Mouse (Mus musculus) left cerebral cortex, postnatal 4 days (tissue): ENCODE results near the gene Itpr1. TPM values are rescaled to one million over a fixed set of nuclear protein-coding genes. Genes with fewer than 3 reads are reported as not detected.

Source experiments
- DNase-seq: peaks from one replicate; pipeline ENCODE4 v3.0.0-alpha.2; 2022
- intact Hi-C: fragments of 180-260 bp; cut with DNase I; formaldehyde crosslinking; loops from one replicate; pipeline ENCODE4 v1.15.1; 2025
- total RNA-seq, 2 experiments: library from RNA; stranded (reverse); gene quantifications; 2 replicates each; pipeline ENCODE4 v1.2.3; 2021

The Itpr1 gene
- total RNA-seq, 2 experiments from 2014 or later, result 66.3 to 72.4 TPM

DNA sequence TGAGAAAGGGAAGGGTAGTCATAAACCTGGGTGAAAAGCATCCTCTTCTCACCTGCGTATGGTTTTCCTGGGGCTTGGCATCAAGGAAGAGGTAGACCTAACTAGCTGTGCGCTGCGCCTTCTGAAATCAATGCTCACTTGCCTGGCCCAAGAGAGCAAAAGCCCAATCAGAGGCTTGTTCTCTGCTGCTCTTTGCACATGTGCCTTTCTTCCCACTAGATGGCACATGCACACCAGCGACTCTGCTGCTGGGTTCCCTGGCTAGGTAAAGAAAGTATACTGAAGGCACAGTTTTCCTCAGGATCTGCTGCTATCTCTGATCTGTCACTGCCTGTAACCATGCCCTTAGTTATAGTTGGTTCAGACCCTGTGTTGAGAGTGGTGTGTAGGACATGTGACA is 154.5 kb downstream of the Itpr1 start:
- no peak for DNase-seq
- intact Hi-C loops, result no loop called here

GRCm38 (mm10) chr6:108369031-108369430 is 156.1 kb downstream of the Itpr1 start:
- no peak for DNase-seq
- intact Hi-C loops, result no loop called here

GRCm38 (mm10) chr6:108371347-108371893 is 158.5 kb downstream of the Itpr1 start:
- intact Hi-C loops, result no loop called here
- DNase-seq, result no peak

GRCm38 (mm10) chr6:108374019-108374418 is 161.1 kb downstream of the Itpr1 start:
- DNase-seq, result peak; percentile 3
- intact Hi-C loops, result no loop called here

DNA sequence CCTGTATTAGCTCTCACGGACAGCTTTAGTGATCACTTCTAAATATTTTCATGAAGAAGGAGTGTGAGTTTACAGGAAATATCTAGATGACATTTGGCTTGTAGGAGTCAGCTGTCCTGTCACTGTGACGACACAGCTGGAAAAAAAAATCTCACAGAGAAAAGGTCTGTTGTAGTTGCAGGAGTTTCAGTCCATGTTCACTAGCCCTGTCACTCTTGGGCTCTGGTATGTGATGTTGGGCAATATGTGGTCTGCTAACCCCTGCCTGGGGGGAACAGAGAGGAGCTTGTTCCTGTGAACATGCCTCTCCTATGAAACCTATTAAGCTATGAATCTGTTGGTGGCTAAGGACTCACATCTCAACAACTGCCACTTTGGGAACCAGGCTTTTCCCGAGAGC is 166.1 kb downstream of the Itpr1 start:
- intact Hi-C loops, result no loop called here
- DNase-seq, result no peak

DNA sequence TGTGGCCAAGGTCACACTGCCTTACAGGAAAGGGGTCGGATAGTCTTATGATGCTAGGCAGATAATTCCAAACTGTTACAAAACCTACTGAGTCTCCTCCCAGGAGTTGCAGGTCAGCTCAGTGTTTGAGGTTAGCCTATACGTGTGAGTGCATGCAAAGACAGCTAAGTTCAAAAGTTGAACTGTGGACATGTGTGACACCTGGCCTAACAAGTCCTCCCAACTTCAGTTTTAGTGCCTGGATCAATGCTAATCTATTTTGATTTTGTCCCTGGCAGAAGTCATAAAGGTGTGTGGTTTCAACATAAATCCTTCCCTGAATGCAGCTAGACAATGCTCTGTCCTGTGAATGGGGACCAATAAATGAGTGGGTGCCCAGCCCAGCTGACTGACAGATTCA is 167.3 kb downstream of the Itpr1 start:
- DNase-seq, result no peak
- intact Hi-C loops, result no loop called here

DNA sequence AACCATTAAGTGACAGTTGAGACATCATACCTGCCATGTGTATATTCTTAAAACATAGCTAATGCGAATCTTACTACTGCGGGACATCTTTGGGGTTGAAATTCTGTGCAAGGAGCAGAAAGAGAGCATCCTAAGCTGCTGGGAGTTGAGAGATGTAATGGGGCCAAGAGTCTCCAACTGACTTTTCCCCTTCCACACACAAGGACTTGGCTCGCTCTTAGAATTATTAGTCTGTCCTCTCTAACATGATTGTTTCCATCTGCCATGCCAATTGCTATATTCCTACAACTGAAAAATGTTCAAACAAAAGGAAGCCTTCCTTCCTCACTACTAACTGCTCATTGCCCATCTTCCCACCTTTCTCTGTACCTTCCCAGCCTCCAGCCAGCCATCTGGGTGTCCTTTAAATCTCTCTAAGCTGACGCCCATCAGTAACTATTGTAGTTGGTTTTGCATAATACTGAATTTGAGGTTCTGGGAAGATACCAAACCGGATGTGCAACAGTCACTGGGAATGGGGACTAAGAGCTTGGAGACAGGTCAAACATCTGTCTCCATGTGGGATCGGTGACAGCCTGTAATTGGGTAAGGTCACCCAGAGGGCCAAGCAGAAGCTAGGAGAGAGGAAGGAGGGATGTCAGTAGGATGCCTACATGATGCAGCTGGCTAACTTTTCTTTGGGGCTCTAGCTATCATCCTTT is 177.9 kb downstream of the Itpr1 start:
- no peak for DNase-seq
- intact Hi-C loops, result no loop called here

GRCm38 (mm10) chr6:108393131-108393530 is 180.2 kb downstream of the Itpr1 start:
- DNase-seq, result no peak
- intact Hi-C loops, result no loop called here

- DNase-seq, result no peak
- intact Hi-C loops, result no loop called here
Observed at GRCm38 (mm10) chr6:108397956-108398355, 185.1 kb downstream of the Itpr1 start.

DNA sequence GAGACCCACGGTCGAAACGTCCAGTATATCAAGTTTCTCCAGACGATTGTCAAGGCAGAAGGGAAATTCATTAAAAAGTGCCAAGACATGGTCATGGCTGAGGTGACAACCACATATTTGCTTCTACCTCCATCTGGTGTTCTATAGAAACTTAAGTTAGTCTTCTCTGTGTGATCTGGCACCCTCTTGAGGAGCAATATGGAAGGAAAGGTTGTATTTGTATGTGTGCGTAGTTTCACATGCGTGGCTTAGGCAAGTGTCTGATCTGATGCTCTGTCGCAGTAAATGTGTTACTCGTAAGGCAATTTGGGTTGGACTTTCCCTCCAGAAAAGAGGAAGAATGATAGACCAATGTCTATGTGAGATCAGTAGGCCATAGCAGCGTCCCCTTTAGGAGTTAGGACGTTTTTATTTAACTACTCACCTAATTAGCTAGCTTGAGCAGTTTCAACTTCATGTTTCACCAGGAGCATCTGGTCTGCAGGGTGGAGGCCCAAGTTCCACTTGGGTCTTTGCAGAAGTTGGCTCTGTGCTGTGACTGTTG is 188.6 kb downstream of the Itpr1 start:
- intact Hi-C loops, result loop anchor here (10.0 kb wide), 1 partner anchor 1597 kb away; the partner anchor contains the start of gene Crbn
- DNase-seq, result no peak

DNA sequence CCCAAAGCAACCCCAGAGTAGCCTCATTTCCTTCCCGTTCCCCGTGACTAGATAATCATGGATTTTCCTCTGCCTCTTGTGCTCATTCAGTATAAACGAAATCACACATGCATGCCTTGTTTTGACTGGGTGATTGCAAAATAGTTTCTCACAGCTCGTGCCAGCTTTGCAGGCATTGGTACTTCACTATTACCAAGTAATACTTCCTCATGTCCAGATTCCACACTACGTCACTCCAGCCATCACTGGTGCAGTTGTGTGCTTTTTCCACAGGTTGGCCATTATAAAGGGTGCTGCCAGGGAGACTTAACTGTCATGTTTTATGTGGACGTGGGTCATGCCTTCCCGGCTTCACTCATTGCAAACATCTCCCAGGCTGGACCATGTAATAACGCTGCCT is 191.8 kb downstream of the Itpr1 start:
- intact Hi-C loops, result loop anchor here (5.0 to 10.0 kb wide), 2 partner anchors 307 to 1600 kb away; partner anchors contain the start of gene Crbn

GRCm38 (mm10) chr6:108408053-108408452 is 195.2 kb downstream of the Itpr1 start:
- peak; percentile 21 for DNase-seq
- intact Hi-C loops, result loop anchor here (5.0 to 10.0 kb wide), 2 partner anchors 311 to 1603 kb away; partner anchors contain the start of gene Crbn

More for the DNA sequence above, 191.8 kb downstream of the Itpr1 start:
- DNase-seq, result no peak

DNA sequence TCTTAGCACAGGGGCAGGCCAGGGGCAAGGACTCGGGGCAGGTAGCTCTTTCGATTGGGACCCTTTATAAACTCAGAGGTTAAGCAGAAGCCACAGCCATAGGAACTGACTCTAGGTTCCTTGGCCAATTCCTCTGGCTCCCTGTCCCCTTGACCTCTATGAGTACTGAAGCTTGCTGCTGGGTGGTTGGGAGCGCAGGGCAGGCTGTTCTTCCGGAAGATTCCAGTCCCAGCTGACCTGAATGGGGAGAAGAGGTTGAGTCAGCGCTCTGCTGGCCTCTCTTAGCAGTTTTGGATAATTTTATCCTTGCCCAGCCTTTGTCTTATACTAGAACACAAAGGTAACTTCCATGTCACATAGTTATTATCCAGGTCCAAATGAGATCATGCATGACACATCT is 195.8 kb downstream of the Itpr1 start:
- intact Hi-C loops, result loop anchor here (5.0 to 10.0 kb wide), 2 partner anchors 311 to 1604 kb away; partner anchors contain the start of gene Crbn

GRCm38 (mm10) chr6:108410771-108411170 is 197.9 kb downstream of the Itpr1 start:
- no peak for DNase-seq
- intact Hi-C loops, result no loop called here

More for the DNA sequence above, 195.8 kb downstream of the Itpr1 start:
- no peak for DNase-seq

GRCm38 (mm10) chr6:108411201-108411600 is 198.3 kb downstream of the Itpr1 start:
- intact Hi-C loops, result no loop called here
- DNase-seq, result no peak

DNA sequence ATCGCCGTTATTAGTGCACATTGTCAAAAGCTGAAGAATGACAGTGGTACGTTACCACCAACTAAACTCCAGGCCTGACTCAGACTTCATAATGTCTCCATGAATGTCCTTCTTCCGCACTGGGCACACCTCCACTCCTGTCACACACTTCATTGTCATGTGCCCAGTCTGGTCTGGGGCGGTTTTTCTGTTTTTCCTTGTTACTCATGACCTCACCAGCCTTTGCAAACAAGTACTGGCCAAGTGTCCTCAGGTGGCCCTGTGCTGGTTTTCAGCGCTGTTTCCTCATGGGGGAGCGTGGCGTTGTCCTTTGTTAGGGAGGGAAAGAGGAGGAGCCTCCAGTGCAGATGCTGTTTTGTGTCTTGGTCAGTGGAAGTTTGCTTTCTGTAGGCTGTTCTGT is 200.1 kb downstream of the Itpr1 start:
- DNase-seq, result no peak
- intact Hi-C loops, result no loop called here

- intact Hi-C loops, result no loop called here
- no peak for DNase-seq
Observed at GRCm38 (mm10) chr6:108413593-108413992, 200.7 kb downstream of the Itpr1 start.

GRCm38 (mm10) chr6:108415847-108416246 is 203.0 kb downstream of the Itpr1 start:
- DNase-seq, result no peak
- intact Hi-C loops, result loop anchor here (5.0 kb wide), 3 partner anchors 246 to 321 kb away; partner anchors contain the start of gene Bhlhe40

DNA sequence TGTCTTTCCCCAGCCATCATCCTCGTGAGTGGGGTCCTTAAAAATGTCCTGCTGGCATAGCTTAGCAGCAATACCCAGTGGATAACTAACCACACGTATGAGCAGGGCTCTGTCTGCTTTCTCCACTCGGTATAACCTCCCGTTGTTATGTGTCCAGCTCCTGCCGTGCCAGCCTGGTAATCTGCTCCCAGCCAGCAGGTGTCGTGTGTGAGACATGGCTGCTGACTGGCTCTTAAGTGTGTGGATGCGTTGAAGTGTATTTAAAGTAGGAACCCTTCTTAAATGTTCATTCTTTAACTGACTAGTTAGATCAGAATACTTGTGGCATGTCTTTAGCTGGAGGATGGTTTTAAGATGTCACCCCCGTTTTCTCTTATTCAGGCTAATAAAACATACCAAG is 204.6 kb downstream of the Itpr1 start:
- DNase-seq, result peak; percentile 58
- intact Hi-C loops, result loop anchor here (5.0 kb wide), 3 partner anchors 245 to 320 kb away; partner anchors contain the start of gene Bhlhe40

DNA sequence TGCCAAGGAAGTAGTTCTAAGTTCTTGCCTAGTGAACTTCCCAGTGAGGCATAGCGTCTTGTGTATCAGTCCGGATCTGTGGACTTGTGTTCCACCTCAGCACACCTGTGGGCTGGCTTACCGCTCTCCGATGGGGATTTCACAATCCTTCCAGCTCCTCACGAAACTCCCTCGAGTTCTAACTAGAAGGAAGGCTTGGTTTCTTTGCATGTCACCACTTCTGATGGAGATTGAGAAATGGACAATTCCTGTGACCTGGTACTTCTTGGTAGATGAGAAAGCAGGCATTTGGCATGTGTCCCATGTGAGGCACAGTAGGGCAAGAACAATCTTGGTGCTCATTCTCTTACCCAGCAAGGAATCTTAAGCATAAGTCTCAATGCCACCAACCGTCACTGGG is 205.3 kb downstream of the Itpr1 start:
- DNase-seq, result no peak
- intact Hi-C loops, result loop anchor here (5.0 kb wide), 3 partner anchors 244 to 319 kb away; partner anchors contain the start of gene Bhlhe40

DNA sequence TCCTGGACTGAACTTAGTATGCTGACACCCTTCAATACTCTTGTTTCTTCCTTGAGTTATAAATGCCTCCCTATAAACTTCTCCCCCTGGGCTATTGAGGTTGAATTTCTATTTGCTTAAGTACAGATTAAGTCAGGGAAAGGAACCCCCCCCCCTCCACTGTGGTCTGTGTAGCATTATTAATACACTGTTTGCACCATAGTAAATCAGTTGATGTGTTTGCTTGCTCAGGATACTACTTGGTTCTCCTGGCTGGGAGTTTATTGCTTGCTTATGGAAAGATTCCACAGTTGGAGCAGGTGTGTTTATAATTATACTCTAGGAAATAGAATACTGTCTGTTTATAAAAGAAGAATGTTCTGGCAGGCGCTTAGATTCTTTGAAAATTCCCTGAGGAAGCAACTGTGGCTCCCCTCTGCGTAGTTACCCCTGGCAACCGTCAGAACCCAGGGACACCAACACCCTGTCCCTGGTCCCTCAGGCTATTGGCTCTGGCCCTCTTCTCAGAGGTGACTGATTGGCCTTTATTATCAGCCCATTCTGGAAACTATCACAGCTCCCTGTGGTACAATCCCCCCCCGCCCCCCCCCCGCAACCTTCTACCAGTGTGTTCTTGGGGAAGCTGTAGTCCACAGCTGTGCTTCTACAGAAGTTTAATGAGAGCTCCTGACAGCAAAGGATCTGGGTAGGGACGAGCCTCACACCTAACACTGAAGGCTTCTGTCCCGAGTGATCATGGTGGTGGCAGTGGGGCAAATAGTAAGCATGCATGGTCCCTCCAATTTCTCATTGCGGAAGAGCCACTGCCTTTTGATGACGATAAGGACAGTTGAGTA is 212.1 kb downstream of the Itpr1 start:
- DNase-seq, result no peak

More for the DNA sequence above, 212.1 kb downstream of the Itpr1 start:
- intact Hi-C loops, result no loop called here
